ENCODE assay signal across 10 mouse cellular contexts in genomic region chr17:70321976-70322375, GRCm38 (mm10).
"Had no signal": no experiment of that assay in that cellular context is flagged by ENCODE, and none has a peak within 500 bp of the region (broad histone marks: within the 10 kb centered on the region; RNA-seq: fewer than 3 reads in every experiment).

No protein-coding gene starts in this region.

- DNase-seq: kidney, adult 9 months; kidney, postnatal 14 days; kidney, postnatal 4 days; layer of hippocampus, postnatal 36 days; liver; lung, adult 18-20 months; retina, postnatal 1 day; right cerebral cortex, postnatal 25 days; spleen, adult 18-20 months; thymus, postnatal 25 days had no signal
